Mouse (Mus musculus) mouse trophoblast stem cell (cell line): ENCODE measurements around the gene Spink8.
"Not testable (repeated sequence)": the region's sequence is repeated elsewhere in the genome, so short reads cannot be mapped to it uniquely, and the experiment has no call there.

Experiments
- in situ Hi-C, 2 experiments: fragments of 300-500 bp; cut with MseI, MboI; formaldehyde crosslinking; loops; 2 replicates in 1 of 2; 3 replicates in 1 of 2; pipeline ENCODE4 v1.15.1; 2025

Gene Spink8

GRCm38 (mm10) chr9:109811980-109812379 is at the start of gene Spink8:
TSS of gene Spink8 (plus strand) at chr9:109812280.
- in situ Hi-C loops = no loop called here

DNA sequence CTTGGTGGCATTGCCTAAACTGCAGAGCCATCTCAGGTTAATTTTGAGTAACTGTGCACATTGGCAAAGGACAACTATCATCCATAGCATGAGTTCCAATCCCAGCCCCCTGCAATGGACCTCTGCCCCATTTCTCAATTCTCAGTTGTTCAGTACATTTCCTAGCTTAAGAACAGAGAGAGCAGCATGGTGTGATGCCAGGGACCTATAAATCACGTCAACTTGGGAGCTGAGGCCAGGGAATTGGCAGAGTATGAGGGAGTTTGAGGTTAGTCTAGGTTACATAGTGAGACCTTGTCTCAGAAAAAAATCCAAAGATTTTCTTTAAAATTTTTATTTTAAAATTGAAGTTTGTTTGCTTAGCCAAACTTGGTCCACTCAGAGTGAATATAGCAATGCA is 45.2 kb upstream of the Spink8 start:
- in situ Hi-C loops = not testable (repeated sequence)

- in situ Hi-C loops = not testable (repeated sequence)
Measured at GRCm38 (mm10) chr9:109790570-109790969, 21.5 kb upstream of the Spink8 start, which contains the start of gene Fbxw27. TSS of gene Fbxw27 (minus strand) at chr9:109790670.

GRCm38 (mm10) chr9:109795221-109795620 is 16.9 kb upstream of the Spink8 start:
- in situ Hi-C loops = no loop called here

GRCm38 (mm10) chr9:109795811-109796210 is 16.3 kb upstream of the Spink8 start:
- in situ Hi-C loops = no loop called here

DNA sequence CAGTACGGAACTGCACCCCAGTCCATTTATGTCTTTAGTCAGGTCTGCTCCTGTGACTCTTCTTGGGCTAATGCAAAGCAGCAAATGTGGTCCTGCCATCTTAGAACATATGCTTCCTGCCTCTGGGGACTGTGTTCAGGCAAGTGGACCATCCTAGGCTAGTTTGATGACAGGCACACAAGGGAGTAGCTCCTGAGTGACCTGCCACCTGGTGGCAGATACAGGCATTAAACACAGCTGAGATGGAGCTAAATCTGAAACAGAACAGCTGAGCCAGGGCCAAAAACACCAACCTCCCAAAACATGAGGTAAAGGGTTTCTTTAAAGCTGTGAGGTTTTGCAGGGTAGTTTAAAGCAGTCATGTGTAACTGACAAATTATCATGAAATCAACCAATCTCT is 14.0 kb upstream of the Spink8 start:
- in situ Hi-C loops = no loop called here

DNA sequence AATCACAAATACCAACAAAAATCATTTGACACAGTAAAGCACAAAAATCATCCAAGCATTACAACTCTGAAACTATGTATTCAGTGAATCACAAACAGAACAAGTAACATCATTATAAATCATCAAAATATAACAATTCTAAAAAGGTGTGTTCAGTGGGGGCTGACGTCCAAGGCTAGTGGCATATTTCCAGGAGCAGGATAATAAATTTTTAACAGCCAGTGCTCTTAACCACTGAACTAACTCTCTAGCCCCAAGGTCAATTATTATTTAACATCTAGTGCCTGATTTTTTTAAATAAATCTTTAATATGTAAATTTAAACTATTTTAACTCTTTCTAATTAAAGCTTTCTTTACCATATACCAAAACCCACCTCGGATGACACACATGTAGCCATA is 6.5 kb upstream of the Spink8 start:
- in situ Hi-C loops = not testable (repeated sequence)

GRCm38 (mm10) chr9:109806260-109806659 is 5.8 kb upstream of the Spink8 start:
- in situ Hi-C loops = no loop called here

DNA sequence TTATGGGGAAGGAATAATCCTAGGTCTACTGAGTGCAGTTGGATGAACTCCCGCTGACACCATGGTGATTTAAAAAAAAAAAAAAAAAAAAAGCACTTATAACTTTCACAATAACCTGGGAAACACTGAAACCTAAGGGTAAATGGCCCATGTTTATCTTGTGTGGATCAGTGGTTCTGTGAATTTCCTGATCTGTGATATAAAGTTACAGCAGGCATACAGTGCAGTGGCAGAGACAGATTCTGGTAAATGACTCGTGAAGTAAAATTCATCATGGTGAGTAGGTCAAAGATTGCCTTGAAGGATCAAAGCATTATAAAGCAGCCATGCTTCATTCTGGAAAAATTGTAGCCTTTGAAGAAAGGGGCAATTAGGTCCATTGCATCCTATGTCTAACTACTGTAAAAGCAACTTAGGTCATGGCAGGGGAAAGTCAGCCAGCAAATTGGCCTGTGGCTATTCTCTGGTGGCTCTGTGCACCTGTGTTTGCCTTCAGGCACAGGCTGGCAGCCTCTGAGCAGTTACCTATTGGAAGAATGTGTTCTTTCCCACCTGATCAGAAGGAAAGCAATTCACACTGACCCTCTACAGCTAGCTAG is 5.3 kb upstream of the Spink8 start:
- in situ Hi-C loops = no loop called here

DNA sequence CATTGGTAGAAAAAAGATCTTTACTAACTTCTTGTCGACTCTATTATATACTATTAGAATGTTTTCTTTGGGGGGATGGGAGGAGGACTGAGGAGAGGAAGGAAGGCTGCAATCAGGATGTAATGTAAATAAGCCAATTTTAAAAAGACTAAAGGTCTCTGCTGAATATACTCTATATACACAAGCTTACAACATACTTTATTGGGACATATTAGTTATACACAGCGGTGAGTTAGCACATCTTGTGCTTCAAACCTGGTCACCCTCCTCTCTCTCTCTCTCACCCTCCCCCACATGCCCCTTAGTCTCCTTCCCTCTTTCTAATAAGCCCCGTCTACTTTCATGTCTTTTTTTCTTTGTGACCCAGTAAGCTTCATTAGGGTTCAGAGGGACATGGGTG is 4.2 kb upstream of the Spink8 start:
- in situ Hi-C loops = no loop called here

GRCm38 (mm10) chr9:109813424-109813823 is 1.3 kb downstream of the Spink8 start:
- in situ Hi-C loops = no loop called here

DNA sequence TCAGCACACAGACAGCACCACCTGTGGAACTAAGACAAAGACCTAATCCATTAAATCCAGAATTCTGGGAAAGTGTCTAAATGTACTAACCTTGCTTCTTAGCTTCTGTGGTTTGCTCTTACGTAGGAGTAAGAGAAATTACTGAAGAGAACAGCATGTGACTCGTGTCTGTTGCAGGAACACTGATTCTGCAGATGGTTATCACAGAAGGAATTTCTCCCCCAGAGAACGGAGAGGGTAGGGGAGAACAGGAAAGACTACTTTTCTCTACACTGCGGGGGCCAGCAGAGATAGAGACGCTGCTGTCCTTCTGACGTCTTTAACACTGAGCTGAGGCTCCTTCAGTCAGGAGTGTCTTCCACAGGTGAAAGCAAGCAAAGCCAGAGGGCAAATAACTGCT is 4.3 kb downstream of the Spink8 start:
- in situ Hi-C loops = no loop called here

DNA sequence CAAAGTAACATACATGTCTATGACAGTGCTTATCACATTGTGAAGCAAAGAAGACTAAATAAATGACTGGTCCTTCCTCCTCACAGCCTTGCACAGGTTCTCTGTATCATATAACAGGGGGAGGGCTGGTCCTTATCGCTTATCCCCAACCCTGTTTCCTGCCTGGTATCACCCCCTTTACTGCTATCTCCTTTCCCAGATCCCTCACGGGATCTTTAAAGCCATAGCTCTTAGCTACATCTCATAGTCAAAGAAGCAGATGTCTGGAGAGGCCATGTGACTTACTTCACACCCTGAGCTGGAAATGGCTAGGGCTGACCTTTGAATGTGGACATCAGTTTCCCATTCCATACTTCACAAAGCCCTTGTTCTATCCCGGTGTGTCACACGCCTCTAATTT is 13.7 kb downstream of the Spink8 start:
- in situ Hi-C loops = no loop called here

GRCm38 (mm10) chr9:109826181-109826580 is 14.1 kb downstream of the Spink8 start:
- in situ Hi-C loops = no loop called here

GRCm38 (mm10) chr9:109832391-109833087 is 20.5 kb downstream of the Spink8 start, which contains the start of gene Nme6:
TSS of gene Nme6 (plus strand) at chr9:109832749.
- in situ Hi-C loops = no loop called here

DNA sequence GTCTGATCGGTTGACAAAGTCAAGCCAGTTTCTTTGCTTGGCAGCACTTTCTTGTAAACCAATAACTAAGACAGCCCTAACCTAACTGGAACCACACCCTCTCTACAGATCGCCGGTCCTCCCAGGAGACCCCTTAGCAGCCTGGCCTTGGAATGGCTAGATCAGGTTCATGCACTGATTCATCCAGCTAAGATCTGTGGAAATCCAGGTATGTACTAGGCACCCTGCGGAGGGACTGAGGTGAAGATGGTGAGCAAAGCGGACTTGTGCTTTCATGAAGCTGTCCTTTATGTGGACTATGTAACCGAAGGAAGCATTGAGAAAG is 21.0 kb downstream of the Spink8 start:
- in situ Hi-C loops = no loop called here

GRCm38 (mm10) chr9:109849312-109849758 is 37.3 kb downstream of the Spink8 start, which contains the start of gene Camp:
TSS of gene Camp (minus strand) at chr9:109849617.
- in situ Hi-C loops = no loop called here

- in situ Hi-C loops = no loop called here
Measured at GRCm38 (mm10) chr9:109850099-109850498, 38.0 kb downstream of the Spink8 start.

GRCm38 (mm10) chr9:109854341-109854740 is 42.3 kb downstream of the Spink8 start:
- in situ Hi-C loops = no loop called here

DNA sequence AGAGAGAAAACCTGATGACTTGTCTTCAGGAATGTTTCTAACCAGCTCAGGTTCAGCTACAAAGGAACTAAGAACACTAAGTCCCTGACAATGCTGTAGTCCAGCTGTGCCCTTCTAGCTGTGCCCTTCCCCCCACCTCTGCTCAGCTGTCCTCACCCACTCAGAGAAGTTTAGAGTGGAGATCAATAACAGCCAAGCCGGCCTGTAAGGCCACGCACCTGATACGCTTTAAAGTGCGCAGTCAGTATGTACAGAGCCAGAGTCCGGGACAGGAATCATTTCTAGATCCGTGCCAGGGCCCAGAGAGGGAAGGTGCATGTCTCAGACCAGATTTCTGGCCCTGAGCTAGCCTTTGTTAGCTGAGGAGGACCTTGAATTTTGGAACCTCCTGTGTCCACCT is 43.9 kb downstream of the Spink8 start:
- in situ Hi-C loops = no loop called here

- in situ Hi-C loops = no loop called here
Measured at GRCm38 (mm10) chr9:109862397-109863044, 50.4 kb downstream of the Spink8 start.

DNA sequence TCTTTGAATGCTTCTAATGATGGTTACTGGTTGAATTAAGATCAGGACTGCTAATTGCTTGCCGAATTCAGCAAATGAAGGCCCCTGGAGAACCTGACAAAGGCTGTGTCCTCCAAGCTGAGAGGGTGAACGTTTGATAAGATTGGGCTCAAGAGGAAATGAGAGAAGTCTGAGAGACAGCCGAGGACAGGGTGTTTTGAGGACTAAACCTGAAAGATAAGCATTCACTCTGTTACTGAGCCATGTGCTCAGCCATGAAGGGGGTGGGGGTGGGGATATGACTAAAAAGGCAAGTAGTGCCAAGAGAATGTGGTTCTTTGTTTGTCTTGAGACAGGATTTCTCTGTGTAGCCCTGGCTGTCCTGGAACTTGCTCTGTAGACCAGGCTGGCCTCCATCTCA is 51.0 kb downstream of the Spink8 start:
- in situ Hi-C loops = no loop called here

GRCm38 (mm10) chr9:109866218-109866617 is 54.1 kb downstream of the Spink8 start:
- in situ Hi-C loops = no loop called here
